Mouse (Mus musculus): ENCODE data around the gene Itga4.

- TF ChIP-seq POLR2A (IDR thresholded peaks at IDR 0.05; ENCODE audit: borderline replicate concordance, extremely low read depth, low read depth, low read length): no peak
- no peak for TF ChIP-seq CTCF (IDR thresholded peaks at IDR 0.05; ENCODE audit: insufficient read depth, low read length)
Measured at GRCm38 (mm10) chr2:79235767-79236487, 19.3 kb upstream of the Itga4 start.

Data from lung, adult 2 months (tissue).